Mouse (Mus musculus): Measurements from ENCODE around the gene A430078G23Rik. TPM values are rescaled to one million over a fixed set of nuclear protein-coding genes. Genes with fewer than 3 reads are reported as not detected.

A430078G23Rik gene
- polyA plus RNA-seq, 1 experiment from 2014 or later, result 0.43 TPM

DNA sequence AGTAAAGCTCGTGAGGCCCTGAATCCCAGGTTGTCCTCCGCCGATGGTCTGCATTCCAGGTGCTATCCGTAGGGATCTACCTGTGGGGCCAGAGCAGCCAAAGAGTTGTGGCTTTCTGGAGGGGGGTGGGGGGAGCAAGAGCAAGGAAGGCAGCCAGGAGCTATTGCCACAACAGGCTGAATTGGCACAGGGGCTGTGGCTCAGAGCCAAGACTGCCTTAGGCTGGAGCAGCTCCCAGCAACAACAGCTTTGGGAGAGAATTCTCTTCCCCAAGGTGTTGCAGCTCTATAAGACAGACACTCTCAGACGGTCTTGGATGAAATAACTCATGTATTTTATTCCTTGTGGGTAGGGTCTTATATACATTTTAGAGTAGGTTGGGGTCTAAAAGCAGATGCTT lies 13.9 kb downstream of the A430078G23Rik start:
- Histone ChIP-seq H3K27me3 (ENCODE audit: insufficient read depth, low read length) (no peaks in the 10 kb centered on the region), H3K4me3 (ENCODE audit: low read depth, low read length) (no peak overlapping the region), H3K4me2 (no peak overlapping the region), H3K27ac (ENCODE audit: low read depth) (no peak overlapping the region), H3K36me3 (ENCODE audit: insufficient read depth) (no peaks in the 10 kb centered on the region), H3K9ac (no peak overlapping the region), H3K9me3 (ENCODE audit: low read depth, low read length) (no peaks in the 10 kb centered on the region), H3K4me1 (ENCODE audit: insufficient read depth) (no peaks in the 10 kb centered on the region)
- TF ChIP-seq CTCF (IDR thresholded peaks at IDR 0.05; ENCODE audit: low read depth), result no peak
- WGBS, result 78% methylated on average over 5 of the region's 5 CpGs
- no peak for DNase-seq
- ATAC-seq (ENCODE audit: insufficient read depth), result no peak

DNA sequence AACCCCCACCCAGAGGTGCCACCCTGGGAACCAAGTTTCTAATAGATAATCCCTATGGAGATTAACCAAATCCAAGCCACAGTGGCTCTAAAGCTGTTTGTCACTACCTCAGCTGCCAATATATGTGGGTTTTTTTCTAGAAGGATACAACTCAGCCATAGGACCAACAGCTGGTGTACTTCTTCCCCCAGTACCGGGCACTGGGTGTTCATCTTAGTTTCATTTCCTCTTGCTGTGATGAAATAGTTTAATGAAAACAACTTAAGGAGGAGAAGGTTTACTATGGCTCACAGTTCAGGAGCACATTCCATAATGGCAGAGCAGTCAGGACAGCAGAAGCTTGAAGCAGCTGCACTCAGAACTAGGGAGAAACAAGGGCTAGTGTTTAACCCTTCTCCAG lies 14.9 kb downstream of the A430078G23Rik start:
- Histone ChIP-seq H3K27me3 (ENCODE audit: insufficient read depth, low read length) (no peaks in the 10 kb centered on the region), H3K4me3 (ENCODE audit: low read depth, low read length) (no peak overlapping the region), H3K4me1 (ENCODE audit: insufficient read depth) (no peaks in the 10 kb centered on the region), H3K4me2 (no peak overlapping the region), H3K36me3 (ENCODE audit: insufficient read depth) (no peaks in the 10 kb centered on the region), H3K9ac (no peak overlapping the region), H3K27ac (ENCODE audit: low read depth) (no peak overlapping the region), H3K9me3 (ENCODE audit: low read depth, low read length) (no peaks in the 10 kb centered on the region)
- TF ChIP-seq CTCF (IDR thresholded peaks at IDR 0.05; ENCODE audit: low read depth), result no peak
- ATAC-seq (ENCODE audit: insufficient read depth) (no peak), DNase-seq (no peak)
- WGBS, result 57% methylated on average over 1 of the region's 1 CpGs

DNA sequence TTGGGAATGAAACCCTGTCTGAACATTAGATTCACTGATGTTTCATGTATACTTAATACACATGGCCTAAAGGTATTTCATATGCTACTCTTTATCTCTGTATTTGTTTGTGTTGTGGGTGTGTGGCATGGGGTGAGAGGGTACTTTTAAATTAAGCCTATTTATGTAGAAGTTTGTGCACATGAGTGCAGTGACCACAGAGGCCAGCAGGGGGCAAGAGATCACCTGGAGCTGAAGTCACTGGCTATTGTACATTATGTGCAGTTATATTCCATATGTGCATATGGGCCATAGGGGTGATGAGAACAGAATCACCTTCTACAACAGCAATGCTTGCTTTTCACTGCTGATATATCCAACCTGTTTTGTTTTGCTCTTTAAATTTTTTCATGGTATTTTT lies 22.5 kb downstream of the A430078G23Rik start:
- H3K4me3 ChIP-seq (ENCODE audit: low read depth, low read length), result no peak overlapping the region
- no peaks in the 10 kb centered on the region for H3K4me1 ChIP-seq (ENCODE audit: insufficient read depth)
- no peak overlapping the region for H3K4me2 ChIP-seq
- H3K27me3 ChIP-seq (ENCODE audit: insufficient read depth, low read length), result no peaks in the 10 kb centered on the region
- TF ChIP-seq CTCF (IDR thresholded peaks at IDR 0.05; ENCODE audit: low read depth), result peak; percentile 43
- H3K9me3 ChIP-seq (ENCODE audit: low read depth, low read length), result no peaks in the 10 kb centered on the region; the same call in 1 of the 2 replicates
- peak; percentile 24 for DNase-seq
- no peak overlapping the region for H3K27ac ChIP-seq (ENCODE audit: low read depth)
- ATAC-seq (ENCODE audit: insufficient read depth), result no peak
- no peaks in the 10 kb centered on the region for H3K36me3 ChIP-seq (ENCODE audit: insufficient read depth)
- no peak overlapping the region for H3K9ac ChIP-seq

DNA sequence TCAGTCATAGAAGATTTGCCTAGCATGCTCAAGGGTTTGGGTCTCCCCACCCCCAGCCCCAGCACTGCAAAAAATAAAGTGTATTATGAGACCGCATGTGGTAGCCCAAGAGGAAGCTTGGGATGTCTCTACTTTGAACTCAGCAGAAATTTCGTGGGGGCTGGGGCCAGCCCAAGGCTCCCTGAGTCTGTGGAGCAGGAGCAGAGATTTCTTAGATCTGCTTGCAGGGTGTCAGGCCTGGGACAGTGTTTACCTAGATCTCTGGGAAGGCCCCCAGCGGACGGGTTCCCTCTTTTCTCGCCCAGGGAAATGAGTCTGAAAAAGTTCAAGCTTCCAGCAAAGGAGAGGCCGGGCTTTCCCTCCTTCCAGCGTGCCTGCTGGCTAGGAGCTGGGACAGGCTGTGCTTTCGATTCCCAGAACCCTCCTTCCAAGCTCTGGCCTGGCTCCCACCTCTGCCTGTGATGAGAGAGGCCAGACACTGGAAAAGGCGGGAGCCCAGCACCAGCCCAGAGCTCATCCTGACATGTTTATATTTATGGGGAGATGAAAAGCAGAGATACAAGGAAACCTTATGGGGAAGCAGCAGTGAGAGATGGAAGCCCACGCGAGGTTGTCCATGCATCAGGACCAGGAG lies 23.5 kb downstream of the A430078G23Rik start:
- Histone ChIP-seq H3K4me1 (ENCODE audit: insufficient read depth) (no peaks in the 10 kb centered on the region), H3K36me3 (ENCODE audit: insufficient read depth) (no peaks in the 10 kb centered on the region), H3K9me3 (ENCODE audit: low read depth, low read length) (no peaks in the 10 kb centered on the region; the same call in 1 of the 2 replicates), H3K4me3 (ENCODE audit: low read depth, low read length) (no peak overlapping the region), H3K4me2 (no peak overlapping the region), H3K9ac (no peak overlapping the region), H3K27me3 (ENCODE audit: insufficient read depth, low read length) (no peaks in the 10 kb centered on the region), H3K27ac (ENCODE audit: low read depth) (no peak overlapping the region; the same call in 1 of the 2 replicates)
- DNase-seq (peak; percentile 17), ATAC-seq (ENCODE audit: insufficient read depth) (no peak)
- WGBS, result 32% methylated on average over 11 of the region's 11 CpGs
- no peak for TF ChIP-seq CTCF (IDR thresholded peaks at IDR 0.05; ENCODE audit: low read depth)

DNA sequence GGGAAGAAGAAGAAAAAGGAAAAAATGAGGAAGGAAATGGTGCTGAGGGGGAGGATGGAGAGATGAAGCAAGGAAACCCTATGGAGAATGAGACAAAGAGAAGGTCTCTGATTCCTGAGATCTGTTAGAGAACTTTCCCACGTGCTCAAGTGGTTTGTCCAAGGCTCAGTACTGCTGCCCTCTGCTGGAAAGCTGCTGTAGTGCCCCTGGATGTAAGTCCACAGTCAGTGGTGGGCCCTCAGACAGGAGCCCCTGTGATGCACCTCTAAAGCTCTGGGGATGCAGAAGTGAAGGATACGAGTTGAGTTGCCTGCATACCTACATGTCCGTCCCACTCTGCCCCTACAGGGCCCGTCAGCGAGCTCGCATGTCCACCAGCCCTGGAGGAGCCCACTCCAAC lies 34.1 kb downstream of the A430078G23Rik start:
- ATAC-seq (ENCODE audit: insufficient read depth) (peak; percentile 56; the same call in 1 of the 2 replicates), DNase-seq (peak; percentile 86)
- Histone ChIP-seq H3K4me2 (no peak overlapping the region), H3K4me3 (ENCODE audit: low read depth, low read length) (no peak overlapping the region), H3K27me3 (ENCODE audit: insufficient read depth, low read length) (no peaks in the 10 kb centered on the region), H3K27ac (ENCODE audit: low read depth) (no peak overlapping the region), H3K9me3 (ENCODE audit: low read depth, low read length) (no peaks in the 10 kb centered on the region), H3K36me3 (ENCODE audit: insufficient read depth) (no peaks in the 10 kb centered on the region), H3K9ac (no peak overlapping the region), H3K4me1 (ENCODE audit: insufficient read depth) (no peaks in the 10 kb centered on the region)
- peak; percentile 82 for TF ChIP-seq CTCF (IDR thresholded peaks at IDR 0.05; ENCODE audit: low read depth)
- 29% methylated on average over 6 of the region's 6 CpGs for WGBS

DNA sequence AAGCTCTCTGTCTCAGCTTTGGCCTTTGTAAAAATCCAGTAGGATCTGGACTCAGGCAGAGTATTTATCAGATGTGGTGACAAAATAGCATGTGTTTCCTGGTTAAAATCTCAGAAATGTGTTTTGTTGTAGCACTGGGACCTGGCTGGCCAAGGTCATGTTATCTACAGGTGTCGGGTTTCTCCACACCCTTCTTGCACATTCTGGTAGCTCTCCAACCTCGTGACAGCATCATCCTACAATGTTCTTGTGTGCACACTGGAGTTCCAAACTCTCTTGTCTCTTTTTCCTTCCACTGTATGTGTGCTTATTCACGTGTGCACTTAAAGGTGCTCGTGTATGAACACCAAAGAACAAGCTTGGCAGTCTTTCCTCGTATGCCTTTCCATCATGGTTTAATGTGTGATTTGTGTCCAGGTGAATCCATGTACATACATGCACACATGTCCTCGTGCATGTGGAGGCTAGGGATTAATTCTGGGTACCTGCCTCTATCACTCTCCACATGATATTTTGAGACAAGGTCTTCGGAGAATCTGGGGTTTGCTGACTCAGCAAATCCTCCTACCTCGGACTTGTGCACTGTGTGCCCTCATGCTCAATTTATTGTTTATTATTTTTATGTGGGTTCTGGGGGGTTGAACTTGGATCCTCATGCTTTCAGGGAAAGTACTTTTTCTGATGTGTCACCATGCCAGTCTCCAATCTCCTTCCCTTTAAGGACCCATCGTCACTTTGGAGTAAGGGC lies 35.5 kb downstream of the A430078G23Rik start:
- H3K9ac ChIP-seq, result no peak overlapping the region
- no peak overlapping the region for H3K4me3 ChIP-seq (ENCODE audit: low read depth, low read length)
- no peak for TF ChIP-seq CTCF (IDR thresholded peaks at IDR 0.05; ENCODE audit: low read depth)
- H3K9me3 ChIP-seq (ENCODE audit: low read depth, low read length), result no peaks in the 10 kb centered on the region
- H3K4me2 ChIP-seq, result no peak overlapping the region
- DNase-seq (no peak), ATAC-seq (ENCODE audit: insufficient read depth) (no peak)
- H3K27me3 ChIP-seq (ENCODE audit: insufficient read depth, low read length), result no peaks in the 10 kb centered on the region
- 0 out of 2 replicates have a peak, but pooled peaks cover 3% of the 10 kb centered on the region for H3K4me1 ChIP-seq (ENCODE audit: insufficient read depth)
- H3K36me3 ChIP-seq (ENCODE audit: insufficient read depth), result no peaks in the 10 kb centered on the region
- 59% methylated on average over 9 of the region's 9 CpGs for WGBS
- H3K27ac ChIP-seq (ENCODE audit: low read depth), result no peak overlapping the region

DNA sequence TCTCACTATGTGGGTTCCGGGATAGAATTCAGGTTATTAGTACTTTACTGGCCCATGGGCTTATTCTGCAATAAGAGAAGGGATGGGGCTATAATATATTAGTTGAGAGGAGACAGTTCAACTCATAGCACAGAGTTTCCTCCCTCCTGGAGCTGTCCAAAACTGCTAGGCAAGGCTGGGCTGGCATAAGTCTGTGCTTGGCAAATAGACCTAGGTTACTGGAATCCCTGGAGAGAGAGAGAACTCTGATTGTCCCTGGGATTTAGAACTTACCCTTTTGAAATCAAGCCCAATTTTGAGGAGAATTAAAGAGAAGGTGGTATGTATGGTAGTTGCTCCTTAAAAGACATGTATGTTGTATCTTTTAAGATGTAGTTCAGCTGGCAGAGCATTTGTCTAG lies 36.3 kb downstream of the A430078G23Rik start:
- Histone ChIP-seq H3K9ac (no peak overlapping the region), H3K9me3 (ENCODE audit: low read depth, low read length) (no peaks in the 10 kb centered on the region), H3K4me3 (ENCODE audit: low read depth, low read length) (no peak overlapping the region), H3K27ac (ENCODE audit: low read depth) (no peak overlapping the region), H3K36me3 (ENCODE audit: insufficient read depth) (no peaks in the 10 kb centered on the region), H3K27me3 (ENCODE audit: insufficient read depth, low read length) (no peaks in the 10 kb centered on the region), H3K4me2 (no peak overlapping the region), H3K4me1 (ENCODE audit: insufficient read depth) (0 out of 2 replicates have a peak, but pooled peaks cover 7% of the 10 kb centered on the region)
- WGBS, result 94% methylated on average over 1 of the region's 1 CpGs
- TF ChIP-seq CTCF (IDR thresholded peaks at IDR 0.05; ENCODE audit: low read depth), result no peak
- DNase-seq (no peak), ATAC-seq (ENCODE audit: insufficient read depth) (no peak)

Data from lung, embryonic 14.5 days (tissue).